Mouse (Mus musculus): ENCODE results near the gene Runx1.

DNA sequence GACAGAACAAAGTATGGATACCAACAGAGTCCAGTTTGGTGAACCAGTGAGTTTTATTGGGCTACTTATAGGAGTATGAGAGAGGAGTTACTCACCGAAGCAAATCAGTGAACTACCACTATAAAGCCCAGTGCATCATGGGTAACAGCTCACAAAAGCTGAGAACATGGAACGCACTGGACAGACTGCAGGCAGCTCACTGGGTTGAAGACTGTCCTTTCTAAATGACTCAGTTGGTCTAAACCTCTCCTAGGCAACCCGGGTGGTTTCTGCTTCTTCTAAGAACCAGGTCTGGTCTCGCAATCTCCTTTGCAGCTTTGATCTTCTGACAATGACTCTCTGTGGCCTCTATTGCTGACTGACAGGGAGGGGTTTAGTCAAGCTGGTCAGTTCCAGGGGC, 36.5 kb upstream of the Runx1 start:
- TF ChIP-seq MYOG (IDR thresholded peaks at IDR 0.05; ENCODE audit: control insufficient read depth in 1 of 3, insufficient read depth in 1 of 3, insufficient read length in 2 of 3, low read depth in 2 of 3) = no peak
- no peak for TF ChIP-seq POLR2A (IDR thresholded peaks at IDR 0.05; ENCODE audit: insufficient read length, low read depth)
- no peak for TF ChIP-seq TCF3 (IDR thresholded peaks at IDR 0.05; ENCODE audit: insufficient read length, low read depth)

Measured in myocyte (in vitro differentiated cells).